Mouse (Mus musculus): ENCODE measurements around the gene Nfe2l1. TPM values are rescaled to one million over a fixed set of nuclear protein-coding genes. Genes with fewer than 3 reads are reported as not detected.

Nfe2l1 gene
- polyA plus RNA-seq, 1 experiment from 2014 or later = 67.2 TPM

DNA sequence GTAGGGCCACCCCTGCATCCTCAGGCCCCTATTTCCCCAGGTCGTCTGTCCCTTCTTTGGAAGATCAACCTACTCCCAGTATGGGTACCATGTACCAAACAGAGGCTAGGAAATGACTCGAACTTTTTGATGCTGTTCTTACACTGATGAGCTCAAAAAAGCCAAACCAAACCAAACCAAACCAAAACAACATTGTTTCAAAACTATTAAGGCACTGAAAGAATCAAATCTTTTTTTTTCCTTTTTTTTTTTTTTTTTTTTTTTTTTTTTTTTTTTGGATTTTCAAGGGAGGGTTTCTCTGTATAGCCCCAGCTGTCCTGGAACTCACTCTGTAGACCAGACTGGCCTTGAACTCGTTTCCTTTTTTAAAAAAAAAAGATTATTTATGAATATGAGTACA is 13.9 kb upstream of the Nfe2l1 start:
- 47% methylated on average over 3 of the region's 3 CpGs for WGBS
- Histone ChIP-seq H3K4me2 (no peak overlapping the region), H3K27me3 (replicated peaks) (0 out of 2 replicates have a peak, but pooled peaks cover 6% of the 10 kb centered on the region), H3K4me1 (peaks cover 8% of the 10 kb centered on the region; the same call in 1 of the 2 replicates), H3K9me3 (no peaks in the 10 kb centered on the region), H3K9ac (no peak overlapping the region), H3K27ac (replicated peaks) (no peak overlapping the region), H3K36me3 (no peaks in the 10 kb centered on the region), H3K4me3 (no peak overlapping the region)
- no peak for ATAC-seq (ENCODE audit: extremely low read depth, insufficient number of reproducible peaks, low FRiP score, low TSS enrichment)

DNA sequence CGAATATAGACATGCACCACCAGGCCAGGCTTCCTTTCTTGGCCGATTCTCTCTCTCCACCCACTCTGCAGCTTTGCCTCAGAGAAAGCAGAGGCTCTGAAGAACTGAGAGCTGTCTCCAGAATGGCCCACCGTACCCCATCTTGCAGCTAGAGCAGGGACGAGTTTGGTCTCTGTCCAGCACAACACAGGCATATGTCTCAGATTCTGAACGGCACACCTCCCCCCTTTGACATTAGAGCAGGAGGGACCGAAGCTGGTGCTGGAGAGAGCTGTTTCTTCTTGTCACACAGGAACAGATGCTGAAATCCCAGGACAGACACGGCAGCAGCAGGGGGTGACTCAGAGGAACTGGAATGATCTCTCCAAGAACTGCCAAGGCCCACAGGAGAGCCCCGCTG is 10.5 kb upstream of the Nfe2l1 start:
- Histone ChIP-seq H3K4me2 (no peak overlapping the region), H3K27ac (replicated peaks) (no peak overlapping the region), H3K36me3 (no peaks in the 10 kb centered on the region), H3K9ac (peak overlapping the region; percentile 25), H3K4me3 (no peak overlapping the region), H3K9me3 (no peaks in the 10 kb centered on the region), H3K4me1 (peaks cover 7% of the 10 kb centered on the region; the same call in 1 of the 2 replicates), H3K27me3 (replicated peaks) (peaks cover 24% of the 10 kb centered on the region)
- 28% methylated on average over 8 of the region's 8 CpGs for WGBS
- no peak for ATAC-seq (ENCODE audit: extremely low read depth, insufficient number of reproducible peaks, low FRiP score, low TSS enrichment)

DNA sequence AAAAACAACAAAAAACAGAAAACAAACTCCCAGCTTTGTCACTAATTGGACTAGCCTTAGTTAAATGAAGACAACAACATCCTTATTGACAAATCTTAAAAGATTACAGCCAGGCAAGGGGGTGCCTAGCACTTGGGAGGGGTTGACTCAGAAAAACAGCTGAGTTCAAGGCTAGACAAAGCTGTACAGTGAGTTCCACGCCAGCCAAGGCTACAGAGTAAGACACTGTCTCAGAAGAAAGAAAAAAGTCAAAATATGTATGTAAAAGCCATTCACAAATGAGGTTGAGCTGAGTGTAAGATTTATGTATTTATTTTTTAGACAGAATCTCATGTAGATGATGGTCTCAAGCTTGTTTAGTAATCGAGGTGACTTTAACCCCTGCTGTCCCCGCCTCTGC is 10.1 kb upstream of the Nfe2l1 start:
- H3K27ac ChIP-seq (replicated peaks) = no peak overlapping the region
- peaks cover 24% of the 10 kb centered on the region for H3K27me3 ChIP-seq (replicated peaks)
- no peak overlapping the region for H3K4me3 ChIP-seq
- no peaks in the 10 kb centered on the region for H3K9me3 ChIP-seq
- H3K9ac ChIP-seq = no peak overlapping the region
- 69% methylated on average over 3 of the region's 3 CpGs for WGBS
- H3K36me3 ChIP-seq = no peaks in the 10 kb centered on the region
- H3K4me2 ChIP-seq = no peak overlapping the region
- peaks cover 7% of the 10 kb centered on the region; the same call in 1 of the 2 replicates for H3K4me1 ChIP-seq
- no peak for ATAC-seq (ENCODE audit: extremely low read depth, insufficient number of reproducible peaks, low FRiP score, low TSS enrichment)

DNA sequence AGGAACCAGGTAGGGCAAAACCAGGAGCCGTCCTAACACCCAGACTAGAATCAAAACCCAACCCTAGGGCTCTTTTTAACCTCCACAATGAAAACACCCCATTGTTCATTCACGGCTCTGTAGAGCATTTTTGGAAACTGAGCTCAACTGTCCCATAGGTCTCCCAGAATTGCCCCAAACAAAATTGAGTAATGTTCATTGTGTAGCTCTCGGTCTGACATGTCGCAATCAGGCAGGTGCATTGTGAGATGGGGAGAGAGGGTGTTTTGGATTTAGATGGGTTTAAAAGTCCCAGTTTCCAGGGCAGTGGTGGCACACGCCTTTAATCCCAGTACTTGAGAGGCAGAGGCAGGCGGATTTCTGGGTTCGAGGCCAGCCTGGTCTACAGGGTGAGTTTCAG is 9.7 kb upstream of the Nfe2l1 start:
- H3K36me3 ChIP-seq = no peaks in the 10 kb centered on the region
- H3K9me3 ChIP-seq = no peaks in the 10 kb centered on the region
- 78% methylated on average over 7 of the region's 7 CpGs for WGBS
- H3K4me1 ChIP-seq = peaks cover 7% of the 10 kb centered on the region; the same call in 1 of the 2 replicates
- no peak overlapping the region for H3K27ac ChIP-seq (replicated peaks)
- H3K4me3 ChIP-seq = no peak overlapping the region
- no peak for ATAC-seq (ENCODE audit: extremely low read depth, insufficient number of reproducible peaks, low FRiP score, low TSS enrichment)
- H3K9ac ChIP-seq = no peak overlapping the region
- H3K4me2 ChIP-seq = no peak overlapping the region
- H3K27me3 ChIP-seq (replicated peaks) = peaks cover 24% of the 10 kb centered on the region

DNA sequence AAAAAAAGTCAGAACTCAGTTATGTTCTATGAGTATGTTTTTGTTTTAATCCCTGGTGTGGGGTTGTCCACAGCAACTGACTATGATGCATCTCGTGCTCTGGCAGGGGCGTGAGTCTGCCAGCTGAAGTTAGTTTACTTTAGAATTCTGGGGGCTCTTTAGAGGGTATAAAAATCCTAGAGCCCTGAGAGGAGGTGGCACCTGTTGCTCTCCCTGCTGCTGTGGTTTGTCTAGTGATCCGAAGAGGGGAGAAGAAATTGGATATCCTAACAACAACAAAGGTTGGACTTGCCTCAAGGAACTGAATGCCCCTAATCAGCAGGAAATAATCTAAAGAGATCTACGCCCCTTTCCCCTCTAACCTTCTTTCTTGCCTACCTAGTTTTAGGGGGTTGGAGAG is 8.6 kb upstream of the Nfe2l1 start:
- 57% methylated on average over 4 of the region's 4 CpGs for WGBS
- H3K27ac ChIP-seq (replicated peaks) = no peak overlapping the region
- peaks cover 7% of the 10 kb centered on the region; the same call in 1 of the 2 replicates for H3K4me1 ChIP-seq
- H3K27me3 ChIP-seq (replicated peaks) = peaks cover 24% of the 10 kb centered on the region
- no peaks in the 10 kb centered on the region for H3K9me3 ChIP-seq
- no peak for ATAC-seq (ENCODE audit: extremely low read depth, insufficient number of reproducible peaks, low FRiP score, low TSS enrichment)
- no peaks in the 10 kb centered on the region for H3K36me3 ChIP-seq
- H3K4me2 ChIP-seq = no peak overlapping the region
- no peak overlapping the region for H3K9ac ChIP-seq
- no peak overlapping the region for H3K4me3 ChIP-seq

DNA sequence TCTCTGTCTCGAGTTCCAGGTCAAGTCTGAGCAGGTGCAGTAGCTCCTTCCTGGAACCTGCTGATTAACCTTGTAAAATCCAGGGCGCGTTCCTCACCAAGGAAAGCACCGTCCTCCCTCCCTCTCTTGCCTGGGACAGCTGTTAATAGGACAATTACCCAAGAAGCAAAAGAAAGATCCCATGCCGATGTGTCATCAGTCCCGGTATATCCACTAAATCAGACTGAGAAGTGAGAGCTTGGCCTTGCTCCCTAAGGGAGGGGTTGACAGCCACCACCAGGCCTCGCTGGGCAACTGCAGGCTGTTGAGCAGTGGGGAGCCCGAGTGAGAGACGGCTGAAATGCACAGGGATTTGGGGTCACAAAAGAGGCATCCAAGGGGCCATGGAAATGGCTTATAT is 7.5 kb upstream of the Nfe2l1 start:
- H3K27ac ChIP-seq (replicated peaks) = no peak overlapping the region
- 32% methylated on average over 9 of the region's 9 CpGs for WGBS

DNA sequence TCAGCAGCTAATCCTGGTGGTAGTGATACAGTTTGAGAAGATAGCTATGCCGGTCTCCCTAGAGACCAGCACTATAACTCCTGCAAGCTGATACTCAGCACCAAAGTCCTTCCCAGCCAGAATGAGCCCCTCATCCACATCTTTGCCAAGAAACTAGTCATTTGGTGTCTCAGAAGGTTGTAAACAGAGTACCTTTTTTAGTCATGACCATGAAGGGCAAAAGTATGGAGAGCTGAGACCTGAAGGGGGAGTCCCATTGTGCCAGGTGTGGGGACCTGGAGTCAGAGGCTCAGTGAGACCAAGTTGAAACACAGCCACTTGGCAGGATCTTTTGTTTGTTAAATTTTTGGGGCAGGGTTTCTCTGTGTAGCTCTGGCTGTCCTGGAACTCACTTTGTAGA is 4.4 kb upstream of the Nfe2l1 start:
- ATAC-seq (ENCODE audit: extremely low read depth, insufficient number of reproducible peaks, low FRiP score, low TSS enrichment) = no peak
- Histone ChIP-seq H3K4me1 (peaks cover 7% of the 10 kb centered on the region), H3K27me3 (replicated peaks) (peaks cover 23% of the 10 kb centered on the region), H3K27ac (replicated peaks) (no peak overlapping the region), H3K4me2 (no peak overlapping the region), H3K9me3 (no peaks in the 10 kb centered on the region), H3K36me3 (no peaks in the 10 kb centered on the region), H3K9ac (no peak overlapping the region), H3K4me3 (no peak overlapping the region)
- WGBS = 77% methylated on average over 1 of the region's 1 CpGs

More for the DNA sequence above, 7.5 kb upstream of the Nfe2l1 start:
- no peaks in the 10 kb centered on the region for H3K36me3 ChIP-seq
- peaks cover 7% of the 10 kb centered on the region; the same call in 1 of the 2 replicates for H3K4me1 ChIP-seq
- no peak overlapping the region for H3K4me3 ChIP-seq
- ATAC-seq (ENCODE audit: extremely low read depth, insufficient number of reproducible peaks, low FRiP score, low TSS enrichment) = no peak
- peaks cover 24% of the 10 kb centered on the region for H3K27me3 ChIP-seq (replicated peaks)
- no peak overlapping the region for H3K4me2 ChIP-seq
- H3K9me3 ChIP-seq = no peaks in the 10 kb centered on the region
- H3K9ac ChIP-seq = no peak overlapping the region

DNA sequence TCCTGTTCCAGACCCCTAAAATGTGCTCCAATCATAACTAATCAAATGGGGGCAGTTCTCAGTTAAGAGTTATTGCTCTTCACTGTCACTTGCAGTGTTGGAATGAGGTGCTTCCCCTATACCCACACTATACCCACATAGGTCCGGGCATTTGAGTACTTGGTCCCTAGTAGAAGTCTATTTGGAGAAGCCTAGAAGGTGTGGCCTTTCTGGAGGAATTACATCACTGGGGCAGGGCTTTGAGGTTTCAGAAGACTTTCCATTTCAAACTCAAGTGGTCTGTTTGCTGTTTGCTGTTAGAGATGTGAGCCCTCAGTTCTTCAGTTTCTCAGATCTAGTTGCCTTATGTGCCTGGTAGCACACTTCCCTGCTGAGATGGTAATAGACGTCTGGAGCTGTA is 3.2 kb upstream of the Nfe2l1 start:
- H3K9me3 ChIP-seq = no peaks in the 10 kb centered on the region
- no peak for ATAC-seq (ENCODE audit: extremely low read depth, insufficient number of reproducible peaks, low FRiP score, low TSS enrichment)
- peaks cover 17% of the 10 kb centered on the region for H3K27me3 ChIP-seq (replicated peaks)
- H3K4me3 ChIP-seq = no peak overlapping the region
- 47% methylated on average over 2 of the region's 2 CpGs for WGBS
- peaks cover 16% of the 10 kb centered on the region for H3K4me1 ChIP-seq
- H3K27ac ChIP-seq (replicated peaks) = no peak overlapping the region
- H3K36me3 ChIP-seq = no peaks in the 10 kb centered on the region
- H3K4me2 ChIP-seq = no peak overlapping the region
- H3K9ac ChIP-seq = no peak overlapping the region

DNA sequence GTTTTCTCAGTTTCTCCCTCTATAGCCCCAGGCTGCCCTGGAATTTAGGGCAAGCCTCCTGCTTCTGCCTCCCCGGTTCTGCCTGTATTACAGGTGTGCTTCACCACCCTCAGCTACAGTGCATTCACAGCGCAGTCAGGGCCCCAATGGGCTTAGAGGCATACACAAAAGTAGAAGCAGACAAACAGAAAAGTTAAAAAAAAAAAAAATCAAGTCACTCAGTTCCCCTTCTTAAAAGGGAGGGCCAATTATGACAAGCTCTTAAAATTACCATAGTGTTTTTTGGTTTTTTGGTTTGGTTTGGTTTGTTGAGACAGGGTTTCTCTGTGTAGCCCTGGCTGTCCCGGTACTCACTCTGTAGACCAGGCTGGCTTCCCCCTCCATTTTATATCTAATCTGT is 2.8 kb upstream of the Nfe2l1 start:
- Histone ChIP-seq H3K9ac (no peak overlapping the region), H3K27me3 (replicated peaks) (peaks cover 13% of the 10 kb centered on the region), H3K9me3 (no peaks in the 10 kb centered on the region), H3K36me3 (peaks cover 4% of the 10 kb centered on the region), H3K4me3 (no peak overlapping the region), H3K27ac (replicated peaks) (no peak overlapping the region), H3K4me2 (no peak overlapping the region), H3K4me1 (peaks cover 20% of the 10 kb centered on the region)
- ATAC-seq (ENCODE audit: extremely low read depth, insufficient number of reproducible peaks, low FRiP score, low TSS enrichment) = no peak
- WGBS = 86% methylated on average over 3 of the region's 3 CpGs

DNA sequence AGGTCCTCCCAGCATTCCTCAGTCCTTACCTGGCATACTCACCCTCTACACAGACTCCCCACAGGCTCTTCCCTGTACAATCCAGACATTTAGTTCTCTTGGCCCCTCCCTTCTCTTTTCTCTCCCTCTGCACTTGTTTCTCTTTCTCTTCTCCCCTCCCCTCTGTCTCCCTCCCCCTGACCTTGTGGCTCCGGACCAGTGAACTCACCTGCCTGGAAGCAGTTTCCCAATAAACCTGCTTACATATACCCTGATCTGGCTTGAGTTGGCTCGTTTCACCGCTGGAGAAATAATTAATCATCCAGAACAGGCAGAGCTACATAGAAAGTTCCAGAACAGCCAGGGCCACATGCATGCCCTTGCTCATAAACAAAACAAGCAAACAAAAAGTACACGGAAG is 1.7 kb upstream of the Nfe2l1 start:
- no peak overlapping the region for H3K9ac ChIP-seq
- no peak overlapping the region for H3K27ac ChIP-seq (replicated peaks)
- H3K27me3 ChIP-seq (replicated peaks) = peaks cover 2% of the 10 kb centered on the region; the same call in 1 of the 2 replicates
- peaks cover 30% of the 10 kb centered on the region for H3K4me1 ChIP-seq
- no peaks in the 10 kb centered on the region for H3K9me3 ChIP-seq
- H3K4me3 ChIP-seq = no peak overlapping the region
- H3K36me3 ChIP-seq = peaks cover 11% of the 10 kb centered on the region
- ATAC-seq (ENCODE audit: extremely low read depth, insufficient number of reproducible peaks, low FRiP score, low TSS enrichment) = no peak
- no peak overlapping the region for H3K4me2 ChIP-seq
- WGBS = 77% methylated on average over 4 of the region's 4 CpGs

DNA sequence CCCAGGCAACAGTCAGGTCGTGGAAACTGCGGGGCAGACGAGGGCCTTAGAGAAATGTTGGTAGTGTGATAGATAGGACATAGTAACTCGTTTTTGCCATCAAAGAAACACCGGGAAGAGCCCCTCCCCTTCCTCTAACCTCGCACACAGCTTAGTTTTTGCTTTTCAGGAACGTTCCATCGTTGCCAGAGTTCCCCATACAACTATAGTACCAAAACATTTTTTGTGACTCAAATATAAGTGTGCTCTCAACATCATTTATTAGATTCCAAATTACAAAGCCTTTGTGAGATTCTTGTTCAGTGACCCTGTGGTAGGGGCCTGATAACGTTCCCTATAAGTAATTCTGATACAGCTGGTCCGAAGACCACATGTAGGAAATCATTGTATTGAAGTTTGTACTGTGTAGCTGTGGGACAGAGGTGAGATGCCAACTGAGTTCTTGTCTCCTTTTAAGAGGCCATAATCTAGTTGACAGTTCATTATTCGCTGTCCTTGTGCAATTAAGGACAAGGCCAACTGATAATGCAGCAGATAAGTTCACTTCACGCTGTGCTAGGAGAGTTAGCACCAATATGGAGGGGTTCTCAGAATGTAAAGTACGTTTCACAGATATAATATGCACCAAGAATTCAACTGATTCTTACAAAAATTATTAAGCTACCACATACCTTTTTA is 910 bp upstream of the Nfe2l1 start:
- 15% methylated on average over 13 of the region's 13 CpGs for WGBS
- no peak for ATAC-seq (ENCODE audit: extremely low read depth, insufficient number of reproducible peaks, low FRiP score, low TSS enrichment)
- H3K27ac ChIP-seq (replicated peaks) = peak overlapping the region; percentile 100
- peak overlapping the region; percentile 63 for H3K4me2 ChIP-seq
- H3K9ac ChIP-seq = peak overlapping the region; percentile 84
- peak overlapping the region; percentile 90 for H3K4me3 ChIP-seq
- no peaks in the 10 kb centered on the region for H3K9me3 ChIP-seq
- H3K36me3 ChIP-seq = peaks cover 11% of the 10 kb centered on the region
- H3K27me3 ChIP-seq (replicated peaks) = no peaks in the 10 kb centered on the region
- peaks cover 39% of the 10 kb centered on the region for H3K4me1 ChIP-seq

DNA sequence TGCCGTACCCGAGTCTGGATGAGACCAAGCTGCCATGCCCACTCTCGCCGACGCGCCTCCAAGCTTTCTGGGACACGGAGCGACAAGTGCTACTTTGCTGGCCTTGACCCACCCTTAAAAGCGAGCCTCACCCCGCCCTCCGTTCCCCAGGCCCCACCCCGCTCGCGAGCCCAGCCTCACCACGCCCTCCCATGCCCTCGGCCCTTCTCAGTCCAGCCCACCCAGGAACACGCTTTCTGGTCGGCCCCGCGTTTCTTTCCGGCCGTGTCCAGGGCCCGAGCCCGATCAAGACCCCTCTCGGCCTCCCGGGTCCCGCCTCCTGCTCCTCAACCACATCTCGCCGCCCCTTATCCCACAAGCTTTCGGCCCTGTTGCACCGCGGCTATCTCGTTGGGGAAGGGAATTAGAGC is 360 bp downstream of the Nfe2l1 start:
- ATAC-seq (ENCODE audit: extremely low read depth, insufficient number of reproducible peaks, low FRiP score, low TSS enrichment) = peak; percentile 77
- Histone ChIP-seq H3K9me3 (no peaks in the 10 kb centered on the region), H3K27ac (replicated peaks) (peak overlapping the region; percentile 100), H3K4me3 (peak overlapping the region; percentile 90), H3K4me1 (peaks cover 51% of the 10 kb centered on the region), H3K27me3 (replicated peaks) (no peaks in the 10 kb centered on the region), H3K4me2 (peak overlapping the region; percentile 94), H3K9ac (peak overlapping the region; percentile 98), H3K36me3 (peaks cover 11% of the 10 kb centered on the region)
- WGBS = under 1% methylated on average over 33 of the region's 33 CpGs
